Mouse (Mus musculus) CD4-positive, CD25-positive, alpha-beta regulatory T cell, adult 2 months (primary cell): ENCODE data around the gene Gpc6.

Source experiments
- DNase-seq: peaks from one replicate; pipeline ENCODE4 v3.0.0-alpha.2; 2012; ENCODE audit warnings: low read depth, low spot score

Gene Gpc6

GRCm38 (mm10) chr14:117605750-117606149 is 680.6 kb downstream of the Gpc6 start:
- no peak for DNase-seq

DNA sequence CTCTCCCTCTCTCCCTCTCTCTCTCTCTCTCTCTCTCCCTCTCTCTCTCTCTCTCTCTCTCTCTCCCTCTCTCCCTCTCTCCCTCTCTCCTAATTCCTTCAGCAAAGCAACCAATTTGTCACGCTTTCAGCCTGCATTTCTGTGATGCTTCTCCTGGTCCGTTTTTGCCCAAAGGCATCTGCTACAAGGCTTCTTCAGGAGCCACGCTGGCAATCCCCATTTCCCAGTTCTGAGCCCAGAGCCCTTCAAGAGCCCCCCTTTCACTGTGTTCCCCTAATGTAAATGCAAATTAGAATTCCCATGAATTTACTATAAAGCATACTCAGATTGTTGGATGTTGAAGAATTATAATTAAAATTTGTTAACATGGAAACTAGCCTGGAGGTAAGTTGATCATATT is 686.0 kb downstream of the Gpc6 start:
- DNase-seq: no peak

DNA sequence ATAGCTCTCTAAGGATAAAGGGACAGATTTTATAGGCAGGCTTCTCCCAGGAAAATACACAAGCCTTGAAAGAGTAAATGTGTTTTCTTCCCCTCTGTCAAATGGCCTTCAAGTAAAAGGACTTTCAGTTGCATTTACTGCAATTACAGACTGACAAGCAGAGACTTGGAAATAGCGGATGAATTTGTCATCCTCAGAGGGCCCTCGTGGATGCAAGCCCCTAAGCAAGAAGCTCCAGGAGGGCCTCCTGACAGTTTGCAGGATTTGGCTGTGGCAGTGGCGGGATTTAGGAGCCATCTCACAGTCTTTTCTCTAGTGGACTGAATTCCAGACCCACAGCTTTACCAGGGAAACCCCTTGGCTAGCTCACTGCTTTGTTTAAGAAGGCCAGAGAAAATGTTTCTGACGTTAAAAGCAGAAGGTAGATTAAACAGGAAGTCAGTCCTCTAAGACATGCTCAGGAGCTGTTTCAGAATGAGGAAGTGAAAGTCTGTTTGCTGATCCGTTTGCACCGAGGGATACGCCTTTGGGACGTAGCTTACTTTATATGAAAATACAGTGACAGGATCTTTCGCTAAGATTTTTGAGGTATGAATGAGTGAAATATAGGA is 700.1 kb downstream of the Gpc6 start:
- DNase-seq: no peak

- DNase-seq: no peak
Measured at GRCm38 (mm10) chr14:117634238-117634940, 709.3 kb downstream of the Gpc6 start.

GRCm38 (mm10) chr14:117641853-117642252 is 716.7 kb downstream of the Gpc6 start:
- no peak for DNase-seq

DNA sequence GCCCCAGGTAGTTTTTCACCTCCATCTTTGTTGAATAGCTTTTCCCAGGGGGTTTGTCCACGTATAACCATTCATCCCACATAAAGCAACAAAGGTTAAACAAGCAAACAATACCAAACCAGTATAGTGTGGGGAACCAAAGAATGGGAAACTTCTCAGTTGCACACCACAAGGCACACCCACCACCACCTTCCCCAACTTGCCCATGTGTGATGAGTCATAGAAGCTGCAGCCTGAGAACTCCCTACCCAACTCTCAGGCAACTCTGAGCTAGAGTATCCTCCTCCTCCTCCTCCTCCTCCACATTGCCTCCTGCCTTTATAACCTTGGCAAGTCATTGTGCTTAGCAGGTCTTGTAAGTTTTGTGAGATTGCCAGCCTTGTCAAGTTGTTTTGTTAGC is 718.0 kb downstream of the Gpc6 start:
- no peak for DNase-seq

DNA sequence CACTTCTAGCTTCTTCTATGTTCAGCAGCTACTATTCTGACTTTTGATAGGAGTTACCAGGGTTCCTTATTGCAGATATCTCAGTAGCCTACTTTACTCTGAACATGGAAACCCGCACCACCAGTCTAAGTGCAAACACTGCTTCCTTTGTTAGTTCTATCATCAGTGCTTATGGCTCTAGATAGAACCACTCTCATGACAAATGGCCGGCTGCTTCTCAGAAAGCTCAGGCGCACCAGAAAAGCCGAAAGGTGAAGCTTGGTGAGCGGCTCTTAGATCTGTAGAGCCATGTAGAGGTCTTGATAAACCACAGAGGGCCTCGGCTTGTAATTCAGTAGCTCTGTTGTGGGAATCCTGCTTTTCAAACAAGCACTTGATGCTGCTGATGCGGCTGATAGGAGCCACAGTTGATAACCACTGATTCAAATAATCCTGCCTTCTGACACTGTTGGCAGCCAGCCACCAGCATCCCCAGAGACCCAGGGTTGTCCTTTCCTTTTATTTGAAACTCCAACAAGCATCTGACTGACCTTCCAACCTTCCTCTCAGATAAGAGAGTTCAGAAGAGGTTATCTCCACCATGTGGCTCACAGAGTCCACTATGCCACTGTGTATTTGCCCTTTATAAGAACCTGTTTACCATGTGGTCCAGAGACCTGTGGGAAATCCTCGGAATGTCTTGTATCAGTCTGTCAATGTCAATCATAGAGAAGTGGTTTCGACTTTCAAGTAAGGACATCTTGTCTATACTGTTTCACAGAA is 723.3 kb downstream of the Gpc6 start:
- DNase-seq: no peak

DNA sequence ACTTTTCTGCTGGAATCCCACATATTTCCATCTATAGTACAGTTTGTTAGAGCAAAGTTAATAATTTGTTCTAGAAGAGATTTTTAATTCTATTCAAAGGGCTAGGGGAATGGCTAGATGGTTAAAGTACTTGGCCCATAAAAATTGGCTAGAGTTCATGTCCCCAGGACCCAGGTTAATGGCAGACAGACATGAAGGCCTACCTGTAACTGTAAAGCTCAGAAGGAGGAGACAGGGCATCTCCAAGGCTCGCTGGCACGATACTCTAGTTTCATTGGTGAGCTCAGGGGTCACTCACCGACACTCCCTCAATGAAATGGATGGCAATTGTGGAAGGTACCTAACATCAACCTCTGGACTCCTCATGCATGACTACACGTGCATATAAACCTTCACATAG is 725.0 kb downstream of the Gpc6 start:
- no peak for DNase-seq

DNA sequence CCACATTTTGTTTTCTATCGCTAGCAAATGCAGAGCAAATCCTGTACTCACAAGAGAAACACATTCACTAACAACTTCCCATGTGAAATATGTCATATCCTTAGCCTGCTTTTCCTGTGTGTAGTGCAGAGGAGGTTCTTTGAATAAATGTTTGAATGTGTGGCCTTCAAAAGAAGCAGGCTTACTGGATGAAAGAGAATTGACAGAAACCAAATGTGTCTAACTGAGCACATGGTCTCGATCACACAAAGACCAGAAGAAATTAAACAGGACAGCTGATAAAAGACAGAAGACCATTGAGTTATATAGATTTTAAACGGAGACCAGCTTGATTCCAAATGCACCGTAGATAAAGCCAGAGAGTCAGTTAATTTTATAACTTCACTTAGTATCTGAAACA is 726.2 kb downstream of the Gpc6 start:
- no peak for DNase-seq

DNA sequence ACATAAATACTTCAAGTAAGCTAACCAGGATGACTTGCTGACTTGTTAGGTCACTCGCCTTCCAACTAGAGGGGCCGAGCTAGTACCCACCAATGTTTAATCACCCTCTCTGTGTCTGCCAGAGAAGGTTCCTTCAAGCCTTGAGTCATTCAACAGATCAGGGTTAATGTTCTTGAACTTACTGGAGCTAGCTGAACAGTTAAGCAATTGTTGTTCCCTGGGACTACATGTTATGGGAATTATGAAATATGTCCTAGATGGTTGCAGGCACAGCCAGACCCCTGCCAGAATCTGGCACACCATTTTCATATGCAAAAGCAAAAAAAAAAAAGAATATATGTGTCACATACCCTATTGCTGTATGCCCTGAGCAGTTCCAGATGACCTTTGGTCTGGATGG is 726.8 kb downstream of the Gpc6 start:
- no peak for DNase-seq

GRCm38 (mm10) chr14:117655382-117655781 is 730.3 kb downstream of the Gpc6 start:
- DNase-seq: no peak

DNA sequence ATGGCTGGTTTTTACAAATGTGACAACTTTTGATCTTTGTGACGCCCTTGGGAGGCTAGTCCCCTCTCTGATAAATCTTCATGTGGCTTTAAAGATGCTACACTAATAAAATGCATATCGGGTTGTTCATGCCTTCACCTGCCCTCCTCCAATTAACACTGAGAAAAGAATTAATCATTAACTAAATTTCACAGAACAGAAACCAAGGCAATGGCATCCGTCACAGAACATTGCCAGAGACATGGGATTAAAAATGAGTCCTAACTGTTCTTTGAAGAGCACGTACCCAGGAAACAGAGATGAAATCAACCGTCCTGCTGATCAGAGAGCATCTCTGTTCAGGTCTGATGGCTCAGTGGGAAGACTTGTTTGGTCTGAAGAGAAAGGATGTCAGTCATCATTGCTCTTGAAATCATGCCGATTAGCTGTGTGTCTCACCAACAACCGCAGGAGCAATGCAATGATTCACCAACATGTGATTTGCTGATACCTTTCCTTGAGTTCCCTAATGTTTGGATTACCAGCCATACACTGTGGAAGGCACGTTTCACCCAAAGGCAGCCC is 734.2 kb downstream of the Gpc6 start:
- no peak for DNase-seq

DNA sequence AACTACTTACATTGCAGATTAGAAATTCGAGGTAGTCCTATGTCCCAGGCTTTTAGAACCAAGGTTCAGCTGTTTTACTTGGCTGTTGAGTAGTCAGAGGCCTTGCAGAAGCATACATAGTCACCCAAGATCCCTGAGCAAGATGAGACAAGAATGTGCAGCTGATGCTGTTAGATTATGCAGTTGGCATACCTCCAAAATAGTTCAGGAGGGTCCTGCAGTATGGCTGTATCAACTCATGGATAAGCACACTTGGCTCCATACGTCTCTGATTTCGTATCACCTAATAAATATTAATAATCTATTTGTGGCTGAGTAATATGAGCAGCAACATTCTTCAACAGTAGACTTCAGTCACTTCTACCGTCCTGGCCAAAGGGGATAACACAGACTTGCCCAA is 737.1 kb downstream of the Gpc6 start:
- DNase-seq: no peak

DNA sequence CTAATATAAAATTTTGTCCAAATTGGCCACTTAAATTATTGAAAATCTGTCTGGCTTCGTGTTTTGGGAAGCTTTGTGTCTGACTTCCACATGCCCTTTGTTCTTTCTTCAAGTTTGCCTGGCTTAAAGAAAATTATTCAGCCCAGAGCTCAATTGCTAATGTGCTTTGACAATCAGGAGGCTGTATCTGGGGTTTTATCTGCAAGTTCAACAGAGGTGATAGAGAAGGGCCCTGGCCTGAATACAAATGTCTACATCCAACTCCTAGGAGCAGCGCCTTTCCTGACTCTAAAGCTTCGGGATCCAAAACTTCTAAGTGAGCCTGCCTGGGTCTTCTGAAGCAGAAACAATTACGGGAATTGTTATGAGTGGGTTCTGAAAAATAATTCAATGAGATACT is 739.7 kb downstream of the Gpc6 start:
- no peak for DNase-seq

DNA sequence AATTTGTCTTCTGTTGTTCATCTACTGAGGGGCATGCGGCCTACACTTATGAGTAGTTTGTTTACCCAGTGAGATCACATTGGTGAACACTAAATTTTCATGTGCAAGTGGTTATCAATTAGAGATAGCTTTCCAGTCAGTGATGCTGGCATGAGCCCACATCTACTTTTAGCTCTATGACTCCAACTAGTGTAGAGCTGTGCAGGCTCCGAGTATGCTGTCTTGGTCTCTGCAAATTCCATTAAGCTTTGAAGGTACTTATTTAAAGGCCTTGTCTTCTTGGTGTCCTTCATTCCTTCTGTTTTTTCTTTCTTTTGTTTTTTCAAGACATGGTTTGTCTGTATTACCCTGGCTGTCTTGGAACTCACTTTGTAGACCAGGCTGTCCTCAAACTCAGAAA is 741.0 kb downstream of the Gpc6 start:
- DNase-seq: no peak

DNA sequence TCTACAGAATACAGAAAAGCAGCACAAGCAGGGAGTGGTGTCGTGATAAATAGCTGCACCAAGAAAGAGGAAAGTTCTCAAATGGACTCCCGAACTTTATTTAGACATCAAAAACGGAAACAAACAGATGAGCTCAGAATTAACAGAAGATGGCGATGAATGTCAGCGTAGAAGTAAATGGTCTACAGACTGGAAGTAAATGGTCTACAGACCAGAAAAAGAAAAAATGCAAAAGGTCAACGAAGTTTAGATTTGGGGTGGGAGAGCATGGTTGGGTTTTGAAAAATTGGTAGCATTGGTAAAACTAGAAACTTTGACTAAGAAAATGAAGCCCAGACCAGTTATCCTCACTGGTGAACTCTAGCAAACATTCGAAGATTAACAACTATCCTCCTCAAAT is 748.4 kb downstream of the Gpc6 start:
- no peak for DNase-seq

- DNase-seq: no peak
Measured at GRCm38 (mm10) chr14:117674482-117674881, 749.4 kb downstream of the Gpc6 start.

DNA sequence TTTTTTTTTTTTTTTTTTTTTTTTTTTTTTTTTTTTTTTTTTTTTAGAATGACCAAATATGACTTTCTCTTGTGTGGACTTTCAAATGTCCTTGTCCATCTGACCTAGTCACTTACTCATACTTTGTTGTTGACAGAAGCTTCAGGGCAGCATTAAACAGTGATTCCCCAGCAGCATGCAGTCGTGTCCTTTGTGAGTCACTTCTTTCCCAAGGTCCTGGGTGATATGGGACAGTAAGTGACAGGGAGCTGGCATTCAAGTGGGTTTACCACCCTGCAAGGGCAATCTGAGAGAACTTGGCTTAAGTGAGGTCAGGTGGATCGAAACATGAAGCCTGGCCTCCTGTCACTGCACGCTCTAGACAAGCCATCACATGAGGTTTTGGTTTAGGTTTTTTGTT is 754.8 kb downstream of the Gpc6 start:
- no peak for DNase-seq

DNA sequence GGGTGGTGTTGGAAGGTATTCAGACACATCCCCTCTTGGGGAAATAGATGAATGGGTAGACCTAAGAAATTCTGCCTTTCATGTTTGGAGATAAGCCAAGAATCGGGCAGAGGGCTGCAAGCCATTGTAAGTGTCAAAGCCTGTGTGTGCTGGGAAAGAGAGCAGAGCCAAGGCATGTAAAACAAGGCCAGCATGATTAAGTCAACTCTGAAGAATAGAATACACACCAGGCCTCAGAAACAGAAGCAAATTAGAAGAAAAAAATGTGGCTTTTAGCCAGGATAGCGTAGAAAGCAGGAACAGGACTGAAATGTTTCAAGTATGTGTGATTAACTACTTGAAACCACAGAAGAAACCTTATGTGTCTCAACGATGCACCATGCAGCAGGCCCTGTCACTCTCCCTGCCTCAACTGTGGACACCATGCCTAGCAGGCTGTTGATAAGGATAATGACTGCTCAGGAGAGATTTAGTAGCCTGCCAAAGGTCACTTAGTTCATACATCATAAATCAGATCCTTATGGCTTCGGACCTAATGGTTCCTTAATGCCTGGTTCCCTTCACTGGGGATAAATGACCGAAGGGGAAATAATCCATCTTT is 756.3 kb downstream of the Gpc6 start:
- DNase-seq: no peak

GRCm38 (mm10) chr14:117683149-117683548 is 758.0 kb downstream of the Gpc6 start:
- DNase-seq: no peak

DNA sequence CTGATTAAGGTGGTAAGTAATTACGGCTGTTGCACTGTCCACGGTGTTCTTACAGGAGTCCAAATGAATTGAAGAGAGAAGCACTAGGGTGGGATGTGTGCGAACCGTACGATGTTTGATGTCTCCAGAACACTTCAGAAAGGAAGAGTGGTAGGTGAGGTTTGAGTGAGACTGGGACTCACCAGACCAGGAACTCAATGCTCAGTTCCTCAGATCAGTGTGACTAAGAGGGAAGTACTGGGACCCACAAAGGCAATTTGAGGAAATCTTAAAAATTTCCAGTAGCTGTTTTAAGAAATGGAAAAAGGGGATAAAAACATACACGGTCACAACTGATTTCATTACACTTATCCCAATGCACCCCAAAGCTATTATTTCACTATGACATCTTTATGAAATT is 764.7 kb downstream of the Gpc6 start:
- DNase-seq: no peak

GRCm38 (mm10) chr14:117695565-117695964 is 770.5 kb downstream of the Gpc6 start:
- no peak for DNase-seq
